Mouse (Mus musculus) right cerebral cortex, adult 18-20 months (tissue): ENCODE measurements around the gene Mast4.

Experiments
- DNase-seq: peaks from one replicate; pipeline ENCODE4 v3.0.0; 2022; ENCODE audit warnings: mixed read lengths

Mast4 gene

DNA sequence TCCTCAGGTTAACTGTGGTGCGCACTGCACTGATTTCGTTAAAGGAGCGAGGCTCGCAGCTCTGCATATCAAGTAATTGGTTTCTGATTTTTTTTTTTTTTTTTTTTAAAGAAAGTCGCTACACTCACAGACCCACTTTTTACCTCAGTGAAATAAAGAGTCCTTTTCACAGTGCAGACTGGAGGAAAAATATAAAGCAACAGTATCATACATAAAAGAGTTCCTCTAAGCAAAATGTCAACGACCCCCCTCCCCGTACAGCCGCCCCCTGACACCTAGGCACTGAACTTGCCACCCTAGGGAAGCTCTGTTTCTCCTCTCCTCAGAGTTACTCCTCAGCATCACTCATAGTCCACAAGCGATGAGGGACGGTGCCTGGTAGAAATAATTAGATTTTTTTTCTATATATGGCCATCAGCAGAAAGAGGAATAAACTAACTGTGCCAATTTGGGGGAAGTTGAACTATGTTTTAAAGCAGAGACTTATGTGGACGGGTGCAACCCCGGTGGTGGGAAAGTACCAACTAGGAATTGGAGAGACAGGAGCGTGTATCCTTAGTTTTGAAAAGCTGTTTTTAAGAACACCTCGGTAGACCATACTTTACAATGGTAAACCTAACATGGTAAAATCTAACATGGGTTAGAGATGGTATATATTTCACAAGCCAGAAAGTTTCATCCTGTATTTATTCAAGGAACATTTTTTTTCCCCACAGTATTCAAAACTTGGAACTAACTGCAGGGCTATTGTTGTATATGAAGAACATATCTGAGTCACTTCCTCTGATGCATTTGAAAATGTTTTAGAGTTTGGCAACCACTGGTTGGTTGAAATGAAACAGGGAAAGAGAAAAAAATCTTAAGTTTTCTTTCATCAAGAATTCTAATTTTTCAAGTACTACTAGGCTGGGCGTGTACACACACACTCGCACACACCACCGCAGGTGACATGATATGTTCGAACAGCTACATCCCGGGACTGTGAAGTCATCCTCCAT lies 375.7 kb downstream of the Mast4 start:
- no peak for DNase-seq

GRCm38 (mm10) chr13:102957508-102958272 lies 376.6 kb downstream of the Mast4 start:
- peak; percentile 24 for DNase-seq

DNA sequence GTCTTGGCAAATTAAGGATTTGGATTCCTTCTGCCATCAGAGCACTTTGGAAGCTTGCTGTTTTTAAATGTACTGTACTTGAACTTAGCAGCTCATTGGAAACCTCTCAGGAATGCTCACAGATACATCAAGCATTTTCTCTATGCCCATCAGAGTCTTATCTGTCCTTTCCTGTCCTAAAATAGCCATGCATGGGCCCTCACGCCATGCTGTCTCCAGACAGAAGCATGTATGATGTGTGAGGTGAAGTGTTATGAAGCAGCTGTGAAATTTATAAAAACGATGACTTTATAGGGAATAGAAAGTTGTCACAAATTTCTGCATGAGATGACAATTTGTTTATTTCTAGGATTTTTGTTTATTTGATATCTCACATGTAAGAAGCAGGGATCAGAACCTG lies 378.8 kb downstream of the Mast4 start:
- DNase-seq = no peak

DNA sequence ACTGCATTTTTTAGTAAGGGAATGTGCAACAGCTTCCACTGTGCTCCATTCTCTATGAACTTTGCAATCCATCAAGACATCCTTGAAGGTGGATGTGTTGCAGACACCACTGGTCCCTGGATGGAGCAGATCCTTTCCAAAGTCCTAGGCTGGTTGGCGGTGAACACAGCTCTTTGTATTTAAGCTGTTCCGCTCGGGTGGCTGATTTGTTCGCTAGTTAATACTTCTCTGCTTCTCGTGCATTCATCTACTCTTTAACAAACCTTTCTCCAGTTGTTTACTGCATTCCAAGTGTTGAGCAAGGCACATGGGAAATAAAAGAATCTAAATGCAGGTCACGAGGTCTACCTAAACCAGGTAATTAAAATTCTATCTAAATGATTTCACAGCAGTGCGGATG lies 384.5 kb downstream of the Mast4 start:
- DNase-seq = no peak

DNA sequence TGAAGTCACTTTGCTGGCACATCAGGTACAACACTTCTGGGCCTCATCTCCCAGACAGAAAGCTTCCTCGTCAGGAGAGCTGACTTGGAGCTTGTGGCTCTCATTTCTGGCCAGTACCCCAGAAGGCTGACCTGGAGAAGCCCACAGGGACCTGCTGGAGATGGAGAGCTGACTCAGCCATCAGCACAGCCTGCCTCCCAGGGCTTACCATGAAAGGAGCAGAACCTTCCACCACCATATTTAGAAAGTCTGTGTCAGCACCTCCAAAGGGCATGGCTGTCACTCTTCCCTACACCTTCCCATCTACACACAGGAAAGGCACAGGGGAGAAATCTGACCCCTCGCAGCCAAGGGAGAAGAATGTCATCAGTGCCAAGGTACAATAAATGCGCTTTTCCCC lies 385.3 kb downstream of the Mast4 start:
- DNase-seq = no peak

DNA sequence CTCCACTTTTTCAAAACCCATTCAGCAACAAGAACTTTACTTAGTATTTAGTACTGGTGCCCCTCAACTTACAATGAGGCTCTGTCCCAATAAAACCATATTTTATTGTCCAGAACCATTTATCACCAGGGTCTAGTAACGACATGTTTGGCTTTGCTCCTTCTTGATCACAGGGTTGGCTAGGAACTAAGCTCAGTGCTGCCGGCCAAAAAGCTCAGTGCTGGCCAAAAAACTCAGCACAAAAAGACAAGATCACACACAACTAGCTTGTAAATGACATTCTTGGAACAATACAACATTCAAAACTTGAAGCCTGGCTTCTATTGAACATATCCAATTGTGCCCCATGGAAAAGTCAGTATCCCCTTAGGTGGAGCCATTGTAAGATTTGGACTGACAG lies 386.8 kb downstream of the Mast4 start:
- DNase-seq = no peak

GRCm38 (mm10) chr13:102946024-102946821 lies 388.1 kb downstream of the Mast4 start:
- DNase-seq = peak; percentile 36

GRCm38 (mm10) chr13:102945450-102945849 lies 388.8 kb downstream of the Mast4 start:
- DNase-seq = no peak

DNA sequence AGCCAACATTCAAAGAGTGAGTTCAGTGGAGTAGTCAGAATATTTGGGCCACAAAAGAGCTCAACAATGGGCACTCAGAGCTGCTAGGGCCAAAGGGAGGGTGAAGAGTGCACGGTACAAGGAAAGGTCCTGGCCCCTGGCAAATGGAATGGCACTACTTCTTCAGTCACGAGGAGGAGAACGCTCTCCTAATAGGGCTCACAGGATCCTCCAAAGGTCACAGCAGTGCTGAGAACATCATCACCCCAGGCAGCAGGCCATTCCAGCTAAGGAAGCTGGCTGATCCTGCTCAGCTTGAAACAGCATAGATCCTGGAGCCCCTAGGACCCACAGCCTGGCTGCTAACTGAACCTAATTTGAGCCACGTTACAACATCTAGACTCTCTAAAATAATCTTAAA lies 389.8 kb downstream of the Mast4 start:
- no peak for DNase-seq

- no peak for DNase-seq
Observed at GRCm38 (mm10) chr13:102942557-102942956, 391.7 kb downstream of the Mast4 start.

DNA sequence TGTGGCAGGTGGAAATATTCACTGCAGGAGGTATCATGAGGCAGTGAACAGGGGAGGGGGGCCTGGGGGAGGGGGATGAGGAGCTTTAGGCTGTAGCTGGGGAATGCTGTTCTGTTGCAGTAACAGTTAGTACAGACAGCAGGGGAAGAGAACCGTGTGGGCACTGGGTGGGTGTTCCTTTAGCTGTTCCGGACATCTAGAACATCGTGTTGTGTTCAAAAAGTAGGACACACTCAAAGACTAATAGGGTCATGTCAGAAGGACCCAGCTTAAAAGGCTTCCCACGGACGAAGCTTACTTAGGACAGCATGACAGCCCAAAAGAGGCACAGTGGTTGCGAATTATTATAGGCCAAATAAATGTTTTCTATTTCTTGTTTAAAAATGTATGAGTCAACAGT lies 393.8 kb downstream of the Mast4 start:
- peak; percentile 26 for DNase-seq

DNA sequence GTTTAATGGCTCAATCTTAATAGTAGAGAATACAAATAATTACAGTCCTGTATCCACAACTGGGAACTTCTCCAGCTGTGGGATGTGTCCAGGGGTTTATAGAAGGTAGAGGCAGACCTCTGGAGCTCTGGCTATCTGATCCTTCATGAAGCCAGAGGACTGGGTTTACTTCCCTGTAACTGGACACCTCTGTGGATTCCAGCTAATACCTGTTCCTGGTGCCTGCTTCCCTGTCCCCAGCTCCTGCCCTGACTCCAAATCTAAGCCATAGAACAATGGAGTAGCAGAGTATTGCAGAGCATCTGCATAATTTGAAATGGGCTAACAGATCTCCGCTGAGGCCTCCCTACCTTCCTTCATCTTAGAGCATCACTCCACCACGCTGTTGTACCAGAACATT lies 398.1 kb downstream of the Mast4 start:
- DNase-seq = no peak

GRCm38 (mm10) chr13:102935788-102936187 lies 398.5 kb downstream of the Mast4 start:
- DNase-seq = no peak

GRCm38 (mm10) chr13:102933702-102934101 lies 400.6 kb downstream of the Mast4 start:
- peak; percentile 62 for DNase-seq

DNA sequence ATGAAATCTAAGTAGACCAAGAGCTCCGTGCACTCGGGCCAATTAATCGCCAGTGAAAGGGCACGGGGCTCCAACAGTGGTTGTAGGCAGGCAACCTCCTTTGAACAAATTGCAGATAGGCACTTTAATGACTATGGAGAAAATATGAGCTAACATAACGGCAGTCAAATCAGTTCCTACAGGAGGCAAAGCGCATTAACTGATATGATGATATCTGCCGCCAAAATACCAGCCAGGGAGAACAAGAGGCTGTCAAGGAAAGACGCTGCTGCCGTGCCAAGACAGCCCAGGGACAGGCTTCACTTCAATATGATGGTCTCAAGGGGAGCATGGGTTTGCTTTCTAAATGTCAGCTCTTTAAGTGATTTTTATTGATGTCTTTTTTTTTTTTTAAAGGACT lies 401.9 kb downstream of the Mast4 start:
- no peak for DNase-seq

- DNase-seq = no peak
Observed at GRCm38 (mm10) chr13:102931951-102932350, 402.3 kb downstream of the Mast4 start.

DNA sequence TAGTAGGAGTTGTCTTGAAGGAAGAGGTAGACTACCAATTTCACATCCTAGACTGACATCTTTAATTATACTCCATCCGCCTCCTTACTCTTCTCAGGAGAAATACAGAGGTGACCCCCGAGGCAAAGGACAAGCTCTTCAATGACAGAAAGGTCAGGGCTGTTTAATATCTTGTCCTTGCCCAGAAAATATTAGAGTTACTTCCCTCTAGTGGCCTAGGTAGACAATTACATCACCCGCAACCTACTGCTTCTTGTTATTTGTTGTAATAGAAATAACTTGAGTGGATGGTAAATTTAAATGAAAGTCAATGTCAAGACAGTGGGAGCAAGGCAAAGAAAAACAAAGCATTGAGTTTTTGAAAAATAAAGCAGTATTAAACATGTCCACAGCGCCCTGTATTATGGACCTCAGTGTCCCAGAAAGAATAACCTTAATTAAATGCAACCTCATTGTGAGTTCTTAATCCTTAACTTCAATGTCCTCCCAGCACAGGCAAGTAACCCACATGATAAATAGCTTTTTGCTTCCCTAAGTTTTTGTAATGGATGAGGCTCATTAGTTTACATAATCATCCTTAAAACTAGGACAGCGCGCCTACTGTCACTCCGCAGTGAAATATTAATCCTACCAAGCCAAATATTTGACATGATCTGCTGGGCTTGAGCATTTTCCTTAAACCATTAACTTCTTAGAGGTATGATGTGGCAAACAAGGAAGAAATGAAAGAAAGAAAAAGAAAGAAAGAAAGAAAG lies 408.3 kb downstream of the Mast4 start:
- DNase-seq = no peak

GRCm38 (mm10) chr13:102919741-102920140 lies 414.6 kb downstream of the Mast4 start:
- no peak for DNase-seq

DNA sequence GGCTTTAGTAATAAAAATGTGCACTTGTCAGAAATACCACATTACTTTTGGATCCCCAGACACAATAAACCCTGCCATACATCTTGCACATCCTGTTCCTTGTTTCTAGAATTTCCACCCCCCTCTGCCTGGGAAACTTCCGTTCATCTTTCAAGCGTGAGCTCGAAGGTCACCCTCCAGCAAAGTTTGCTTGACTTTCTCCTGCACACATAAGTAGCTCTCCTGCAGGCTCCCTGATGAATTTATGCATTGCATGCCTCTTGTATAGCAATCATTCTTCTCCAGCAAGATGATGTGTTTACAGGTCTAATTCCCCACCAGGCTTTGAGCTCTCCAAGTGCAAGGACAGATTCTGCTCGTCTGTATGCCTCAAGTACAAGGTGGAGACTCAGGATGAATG lies 415.7 kb downstream of the Mast4 start:
- DNase-seq = no peak

GRCm38 (mm10) chr13:102915341-102915740 lies 419.0 kb downstream of the Mast4 start:
- DNase-seq = no peak

DNA sequence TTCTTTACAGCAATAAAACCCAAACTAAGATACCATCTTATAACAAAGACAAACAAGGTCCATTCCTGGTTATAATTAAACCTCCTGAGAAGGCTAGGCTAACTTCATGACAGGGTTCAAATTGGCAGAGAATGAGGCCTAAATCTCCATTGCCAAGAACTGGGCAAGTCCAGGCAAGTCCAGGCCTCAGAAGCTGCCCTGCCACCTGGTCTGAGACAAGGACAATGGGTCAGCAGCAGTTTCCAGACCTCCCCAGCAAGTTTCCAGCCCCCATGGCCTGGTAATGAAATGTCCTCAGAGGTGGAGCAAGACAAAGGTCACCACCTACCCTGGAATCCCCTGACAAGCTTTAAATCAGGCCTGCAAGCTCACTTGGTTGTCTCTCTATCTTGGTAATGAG lies 419.5 kb downstream of the Mast4 start:
- no peak for DNase-seq

DNA sequence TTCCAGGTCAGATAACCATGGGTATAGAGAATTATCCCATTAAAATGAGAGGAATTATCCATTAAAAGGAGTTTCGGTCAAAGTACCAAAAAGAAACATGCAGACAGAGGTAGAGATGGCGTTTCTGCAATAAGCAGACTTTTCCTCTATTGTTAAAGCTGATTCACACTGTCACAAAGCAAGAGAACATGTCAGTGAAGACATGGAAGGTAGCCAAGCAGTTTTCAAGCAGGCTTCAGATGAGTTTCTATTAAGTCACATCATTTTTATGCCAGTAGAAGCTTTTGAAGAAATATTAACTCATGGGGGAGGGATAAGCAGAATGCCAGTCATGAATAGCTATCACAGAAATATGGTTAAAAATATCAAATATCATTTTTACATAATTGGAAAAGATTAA lies 420.4 kb downstream of the Mast4 start:
- DNase-seq = no peak
